Mouse (Mus musculus): Measurements from ENCODE around the gene Ddx3y.

The Ddx3y gene
- long read RNA-seq, experiment 1: 0 reads
- long read RNA-seq, experiment 2, full-length matches to known transcripts: 14 of 38 reads
- long read RNA-seq, experiment 2, partial matches to known transcripts: 10 of 38 reads
- long read RNA-seq, experiment 2, other reads (novel, unspliced or antisense): 14 of 38 reads

- intact Hi-C loops (cut with DNase I): no loop called here
Measured at GRCm38 (mm10) chrY:1286171-1286795, at the start of gene Ddx3y. TSS of gene Ddx3y (minus strand) at chrY:1286629.

- intact Hi-C loops (cut with DNase I): no loop called here
Measured at GRCm38 (mm10) chrY:1293708-1294107, 7.3 kb upstream of the Ddx3y start.

GRCm38 (mm10) chrY:1285735-1286134 lies 694 bp downstream of the Ddx3y start:
- intact Hi-C loops (cut with DNase I): no loop called here

GRCm38 (mm10) chrY:1246117-1246516 lies 40.3 kb downstream of the Ddx3y start:
- intact Hi-C loops (cut with DNase I): no loop called here

- intact Hi-C loops (cut with DNase I): no loop called here
Measured at GRCm38 (mm10) chrY:1245426-1245863, 41.0 kb downstream of the Ddx3y start, which contains the start of gene Uty. TSS of gene Uty (minus strand) at chrY:1245759.

GRCm38 (mm10) chrY:1244940-1245339 lies 41.5 kb downstream of the Ddx3y start:
- intact Hi-C loops (cut with DNase I): no loop called here

GRCm38 (mm10) chrY:1244421-1244820 lies 42.0 kb downstream of the Ddx3y start:
- intact Hi-C loops (cut with DNase I): no loop called here

GRCm38 (mm10) chrY:1220001-1220400 lies 66.4 kb downstream of the Ddx3y start:
- intact Hi-C loops (cut with DNase I): no loop called here

Measured in adrenal gland (tissue).